Mouse (Mus musculus): Measurements from ENCODE around the gene Ankrd12. TPM values are rescaled to one million over a fixed set of nuclear protein-coding genes. Genes with fewer than 3 reads are reported as not detected.

Gene Ankrd12
- 26.8 and 30.3 TPM in 2 replicates for polyA plus RNA-seq (2015; fragmentation: Nextera tagmentation; extraction: Ambion mirVana)

DNA sequence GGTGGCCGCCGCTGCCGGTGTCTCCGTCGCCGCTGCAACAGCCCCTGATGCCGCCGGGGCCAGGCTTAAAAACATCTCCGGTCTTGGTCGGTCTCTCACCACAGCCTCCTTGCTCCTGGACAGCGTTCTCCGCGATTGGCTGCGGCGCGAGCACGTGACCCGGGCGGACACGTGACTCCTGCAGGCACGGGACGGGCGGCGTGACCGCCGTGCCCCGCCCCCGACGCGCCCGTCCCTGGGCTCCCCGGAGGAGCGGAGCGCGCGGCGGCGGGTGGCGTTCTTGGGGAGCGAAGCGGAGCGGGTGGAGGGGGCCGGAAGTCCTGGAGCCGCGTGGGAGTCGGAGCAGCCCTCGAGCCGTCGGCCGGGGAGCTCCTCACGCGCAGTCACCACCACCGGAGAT, at the start of gene Ankrd12:
Gene Ankrd12, minus strand, starts transcription at position 156 of the 400 bp plus-strand sequence.
- no peaks in the 10 kb centered on the region for H3K27me3 ChIP-seq (ENCODE audit: control insufficient read depth, insufficient read depth, low read length)
- H3K27ac ChIP-seq (ENCODE audit: low read length), result peak within 1 kb of the TSS; percentile 93
- ATAC-seq (ENCODE audit: insufficient read depth, low FRiP score), result peak; percentile 99
- H3K4me1 ChIP-seq (ENCODE audit: control insufficient read depth, insufficient read depth, low read length), result peaks cover 14% of the 10 kb centered on the region; the same call in 1 of the 2 replicates
- peak within 1 kb of the TSS; percentile 90 for H3K4me3 ChIP-seq (replicated peaks; ENCODE audit: low read length)
- H3K4me2 ChIP-seq (ENCODE audit: low read depth, low read length), result peak within 1 kb of the TSS; percentile 88
- peaks cover 7% of the 10 kb centered on the region; the same call in 1 of the 2 replicates for H3K36me3 ChIP-seq (ENCODE audit: control insufficient read depth, insufficient read depth, low read length)
- H3K9me3 ChIP-seq (replicated peaks; ENCODE audit: control insufficient read depth, low read length), result no peaks in the 10 kb centered on the region
- WGBS, result 3% methylated on average over 51 of the region's 53 CpGs
- peak within 1 kb of the TSS; percentile 90 for H3K9ac ChIP-seq (ENCODE audit: low read length)

DNA sequence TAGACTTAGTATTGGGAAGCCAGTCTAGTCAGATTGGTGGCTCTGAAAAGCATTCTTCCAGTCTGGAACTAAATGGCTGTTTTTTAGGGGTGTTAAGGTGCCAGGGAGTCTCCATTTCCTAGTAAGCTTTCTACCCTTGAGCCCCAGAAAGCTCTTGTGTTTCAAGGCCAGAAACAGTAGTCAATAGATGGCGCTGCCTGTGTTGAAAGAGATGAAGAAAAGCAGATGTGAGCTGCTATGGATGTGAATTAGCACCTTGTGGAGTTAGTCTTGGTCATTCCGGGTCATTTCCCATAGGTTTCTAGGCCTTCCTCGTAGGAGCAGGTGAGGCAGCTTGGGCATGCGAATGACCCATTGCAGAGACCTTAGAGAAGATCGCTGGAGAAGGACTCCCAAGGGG, 48.3 kb upstream of the Ankrd12 start:
- Histone ChIP-seq H3K27ac (ENCODE audit: low read length) (no peak overlapping the region), H3K36me3 (ENCODE audit: control insufficient read depth, insufficient read depth, low read length) (peaks cover 16% of the 10 kb centered on the region; the same call in 1 of the 2 replicates), H3K4me1 (ENCODE audit: control insufficient read depth, insufficient read depth, low read length) (peaks cover 11% of the 10 kb centered on the region; the same call in 1 of the 2 replicates), H3K27me3 (ENCODE audit: control insufficient read depth, insufficient read depth, low read length) (no peaks in the 10 kb centered on the region), H3K9me3 (replicated peaks; ENCODE audit: control insufficient read depth, low read length) (no peaks in the 10 kb centered on the region), H3K9ac (ENCODE audit: low read length) (no peak overlapping the region; the same call in 1 of the 2 replicates), H3K4me3 (replicated peaks; ENCODE audit: low read length) (no peak overlapping the region), H3K4me2 (ENCODE audit: low read depth, low read length) (0 out of 2 replicates have a peak overlapping the region, but pooled peaks have one; percentile 75)
- no peak for ATAC-seq (ENCODE audit: insufficient read depth, low FRiP score)
- WGBS, result 77% methylated on average over 5 of the region's 5 CpGs

GRCm38 (mm10) chr17:66123816-66124610, 47.1 kb upstream of the Ankrd12 start:
- Histone ChIP-seq H3K9me3 (replicated peaks; ENCODE audit: control insufficient read depth, low read length) (no peaks in the 10 kb centered on the region), H3K36me3 (ENCODE audit: control insufficient read depth, insufficient read depth, low read length) (peaks cover 11% of the 10 kb centered on the region; the same call in 1 of the 2 replicates), H3K4me2 (ENCODE audit: low read depth, low read length) (peak overlapping the region; percentile 75), H3K4me1 (ENCODE audit: control insufficient read depth, insufficient read depth, low read length) (peaks cover 11% of the 10 kb centered on the region; the same call in 1 of the 2 replicates), H3K27ac (ENCODE audit: low read length) (peak overlapping the region; percentile 92), H3K9ac (ENCODE audit: low read length) (peak overlapping the region; percentile 81), H3K27me3 (ENCODE audit: control insufficient read depth, insufficient read depth, low read length) (no peaks in the 10 kb centered on the region), H3K4me3 (replicated peaks; ENCODE audit: low read length) (peak overlapping the region; percentile 87)
- WGBS, result under 1% methylated on average over 20 of the region's 20 CpGs
- peak; percentile 18; the same call in 1 of the 2 replicates for ATAC-seq (ENCODE audit: insufficient read depth, low FRiP score)

DNA sequence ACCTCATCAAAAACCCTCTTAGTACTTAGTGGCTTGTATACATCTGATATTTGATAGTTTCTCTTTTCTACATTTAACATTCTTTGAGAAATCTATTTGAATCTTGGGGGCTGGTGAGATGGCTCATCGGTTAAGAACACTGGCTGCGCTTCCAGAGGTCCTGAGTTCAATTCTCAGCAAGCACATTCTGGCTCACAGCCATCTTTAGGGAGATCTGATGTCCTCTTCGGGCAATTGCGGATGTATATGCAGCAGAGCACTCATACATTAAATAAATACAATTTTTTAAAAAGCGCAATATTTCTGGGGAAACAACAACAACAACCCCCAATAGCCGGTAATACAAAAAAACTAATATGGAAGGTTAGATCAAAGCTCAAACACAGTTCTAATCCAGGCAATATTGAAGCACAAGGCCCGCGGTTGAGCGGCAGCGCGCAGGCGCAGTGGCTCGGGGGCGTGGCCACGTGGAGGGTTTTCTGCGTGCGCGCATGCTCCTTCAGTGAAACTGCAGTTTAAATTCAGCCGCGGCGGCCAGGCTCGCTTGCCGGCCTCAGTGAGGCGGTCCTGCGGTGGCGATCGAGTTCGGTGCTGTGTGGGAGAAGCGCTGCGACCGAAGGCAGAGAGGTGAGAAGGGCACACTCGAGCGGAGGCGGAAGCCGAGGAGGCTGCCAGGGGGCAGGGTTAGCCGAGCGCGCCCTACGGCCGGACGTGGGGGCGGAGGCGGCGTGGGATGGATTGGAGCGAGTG, 46.4 kb upstream of the Ankrd12 start, which contains the start of gene Ddx11:
Gene Ddx11, plus strand, starts transcription at position 455 of the 750 bp plus-strand sequence.
- H3K9me3 ChIP-seq (replicated peaks; ENCODE audit: control insufficient read depth, low read length), result no peaks in the 10 kb centered on the region
- no peaks in the 10 kb centered on the region for H3K27me3 ChIP-seq (ENCODE audit: control insufficient read depth, insufficient read depth, low read length)
- 4% methylated on average over 45 of the region's 45 CpGs for WGBS
- H3K4me1 ChIP-seq (ENCODE audit: control insufficient read depth, insufficient read depth, low read length), result peaks cover 11% of the 10 kb centered on the region; the same call in 1 of the 2 replicates
- H3K4me2 ChIP-seq (ENCODE audit: low read depth, low read length), result peak within 1 kb of the TSS; percentile 75
- H3K27ac ChIP-seq (ENCODE audit: low read length), result peak within 1 kb of the TSS; percentile 92
- peaks cover 17% of the 10 kb centered on the region for H3K36me3 ChIP-seq (ENCODE audit: control insufficient read depth, insufficient read depth, low read length)
- peak within 1 kb of the TSS; percentile 87 for H3K4me3 ChIP-seq (replicated peaks; ENCODE audit: low read length)
- peak within 1 kb of the TSS; percentile 81 for H3K9ac ChIP-seq (ENCODE audit: low read length)
- peak; percentile 88 for ATAC-seq (ENCODE audit: insufficient read depth, low FRiP score)

GRCm38 (mm10) chr17:66120701-66121100, 43.8 kb upstream of the Ankrd12 start:
- WGBS, result 58% methylated on average over 1 of the region's 1 CpGs
- ATAC-seq (ENCODE audit: insufficient read depth, low FRiP score), result no peak

GRCm38 (mm10) chr17:66118991-66119390, 42.1 kb upstream of the Ankrd12 start:
- H3K4me3 ChIP-seq (replicated peaks; ENCODE audit: low read length), result no peak overlapping the region
- no peak for ATAC-seq (ENCODE audit: insufficient read depth, low FRiP score)
- no peak overlapping the region for H3K4me2 ChIP-seq (ENCODE audit: low read depth, low read length)
- H3K27ac ChIP-seq (ENCODE audit: low read length), result no peak overlapping the region
- H3K4me1 ChIP-seq (ENCODE audit: control insufficient read depth, insufficient read depth, low read length), result no peaks in the 10 kb centered on the region
- H3K9me3 ChIP-seq (replicated peaks; ENCODE audit: control insufficient read depth, low read length), result no peaks in the 10 kb centered on the region
- H3K9ac ChIP-seq (ENCODE audit: low read length), result no peak overlapping the region
- WGBS, result 88% methylated on average over 8 of the region's 8 CpGs
- peaks cover 41% of the 10 kb centered on the region for H3K36me3 ChIP-seq (ENCODE audit: control insufficient read depth, insufficient read depth, low read length)
- H3K27me3 ChIP-seq (ENCODE audit: control insufficient read depth, insufficient read depth, low read length), result no peaks in the 10 kb centered on the region

More at GRCm38 (mm10) chr17:66120701-66121100, 43.8 kb upstream of the Ankrd12 start:
- no peak overlapping the region for H3K4me2 ChIP-seq (ENCODE audit: low read depth, low read length)
- H3K9me3 ChIP-seq (replicated peaks; ENCODE audit: control insufficient read depth, low read length), result no peaks in the 10 kb centered on the region
- H3K9ac ChIP-seq (ENCODE audit: low read length), result no peak overlapping the region
- H3K4me1 ChIP-seq (ENCODE audit: control insufficient read depth, insufficient read depth, low read length), result peaks cover 11% of the 10 kb centered on the region; the same call in 1 of the 2 replicates
- H3K27ac ChIP-seq (ENCODE audit: low read length), result no peak overlapping the region
- H3K4me3 ChIP-seq (replicated peaks; ENCODE audit: low read length), result no peak overlapping the region
- peaks cover 31% of the 10 kb centered on the region for H3K36me3 ChIP-seq (ENCODE audit: control insufficient read depth, insufficient read depth, low read length)
- no peaks in the 10 kb centered on the region for H3K27me3 ChIP-seq (ENCODE audit: control insufficient read depth, insufficient read depth, low read length)

- Histone ChIP-seq H3K4me3 (replicated peaks; ENCODE audit: low read length) (peak overlapping the region; percentile 85), H3K27ac (ENCODE audit: low read length) (no peak overlapping the region), H3K4me2 (ENCODE audit: low read depth, low read length) (peak overlapping the region; percentile 70), H3K9ac (ENCODE audit: low read length) (peak overlapping the region; percentile 91), H3K9me3 (replicated peaks; ENCODE audit: control insufficient read depth, low read length) (no peaks in the 10 kb centered on the region), H3K27me3 (ENCODE audit: control insufficient read depth, insufficient read depth, low read length) (no peaks in the 10 kb centered on the region), H3K4me1 (ENCODE audit: control insufficient read depth, insufficient read depth, low read length) (peaks cover 12% of the 10 kb centered on the region; the same call in 1 of the 2 replicates), H3K36me3 (ENCODE audit: control insufficient read depth, insufficient read depth, low read length) (peaks cover 23% of the 10 kb centered on the region)
- no peak for ATAC-seq (ENCODE audit: insufficient read depth, low FRiP score)
- 31% methylated on average over 4 of the region's 4 CpGs for WGBS
These were observed 35.3 kb upstream of the Ankrd12 start for GRCm38 (mm10) chr17:66112166-66112565.

GRCm38 (mm10) chr17:66111402-66111959, 34.6 kb upstream of the Ankrd12 start, which contains the start of gene Washc1:
Gene Washc1, plus strand, starts transcription at chr17:66111545.
- under 1% methylated on average over 41 of the region's 41 CpGs for WGBS
- Histone ChIP-seq H3K4me1 (ENCODE audit: control insufficient read depth, insufficient read depth, low read length) (peaks cover 12% of the 10 kb centered on the region; the same call in 1 of the 2 replicates), H3K9ac (ENCODE audit: low read length) (peak within 1 kb of the TSS; percentile 91), H3K27me3 (ENCODE audit: control insufficient read depth, insufficient read depth, low read length) (no peaks in the 10 kb centered on the region), H3K36me3 (ENCODE audit: control insufficient read depth, insufficient read depth, low read length) (peaks cover 17% of the 10 kb centered on the region; the same call in 1 of the 2 replicates), H3K4me3 (replicated peaks; ENCODE audit: low read length) (peak within 1 kb of the TSS; percentile 85), H3K27ac (ENCODE audit: low read length) (peak within 1 kb of the TSS; percentile 84), H3K4me2 (ENCODE audit: low read depth, low read length) (peak within 1 kb of the TSS; percentile 70), H3K9me3 (replicated peaks; ENCODE audit: control insufficient read depth, low read length) (no peaks in the 10 kb centered on the region)
- peak; percentile 97 for ATAC-seq (ENCODE audit: insufficient read depth, low FRiP score)
